In the genomic region with DNA sequence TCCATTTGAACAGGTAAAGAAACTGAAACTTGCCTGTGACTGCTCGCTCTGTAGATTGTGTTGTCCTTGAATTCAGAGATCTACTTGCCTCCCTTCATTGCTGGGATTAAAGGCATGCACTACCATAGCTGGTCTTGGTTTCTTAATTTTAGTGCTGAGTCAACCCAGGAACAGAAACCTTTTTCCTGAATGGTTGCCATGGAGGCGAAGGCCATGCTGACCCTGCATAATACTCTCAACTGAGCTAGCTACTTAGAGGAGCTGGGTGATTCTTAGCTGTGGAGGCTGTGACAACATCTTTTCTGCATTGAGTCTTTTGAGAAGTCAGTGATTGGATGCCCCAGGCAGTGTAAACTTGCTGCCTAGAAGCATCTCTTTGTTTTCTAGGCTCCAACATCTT, we compare ENCODE assay signal across 18 mouse cellular contexts. TPM values are rescaled to one million over a fixed set of nuclear protein-coding genes. Genes with fewer than 3 reads are reported as not detected.
"Had no signal": no experiment of that assay in that cellular context is flagged by ENCODE, and none has a peak within 500 bp of the region (broad histone marks: within the 10 kb centered on the region; RNA-seq: fewer than 3 reads in every experiment).

No protein-coding gene starts in this region.

- H3K9me3 ChIP-seq: limb, embryonic 15.5 days; liver, embryonic 12.5 days; midbrain, embryonic 10.5 days; neural tube, embryonic 15.5 days had no signal

- H3K27ac ChIP-seq: kidney, postnatal 0 days; limb, embryonic 15.5 days; liver, embryonic 12.5 days; midbrain, embryonic 10.5 days; neural tube, embryonic 15.5 days had no signal

- H3K4me1 ChIP-seq: limb, embryonic 15.5 days; midbrain, embryonic 10.5 days; neural tube, embryonic 15.5 days had no signal

- H3K4me2 ChIP-seq: limb, embryonic 15.5 days; liver, embryonic 12.5 days; lung, embryonic 14.5 days; neural tube, embryonic 15.5 days had no signal

- DNase-seq: kidney, postnatal 36 days; layer of hippocampus, adult 9-11 months; layer of hippocampus, postnatal 36 days; lung, embryonic 14.5 days; lung, postnatal 10 days; lung, postnatal 4 days; midbrain, embryonic 14.5 days; right cerebral cortex, adult 18-20 months; right cerebral cortex, postnatal 25 days; thymus, postnatal 14 days had no signal

- H3K9ac ChIP-seq: limb, embryonic 15.5 days; liver, embryonic 12.5 days; lung, embryonic 14.5 days; neural tube, embryonic 15.5 days had no signal

- H3K4me3 ChIP-seq: limb, embryonic 15.5 days; liver, embryonic 12.5 days; midbrain, embryonic 10.5 days; myocyte; neural tube, embryonic 15.5 days had no signal

- ATAC-seq: liver, embryonic 12.5 days had no signal

- H3K27me3 ChIP-seq: limb, embryonic 15.5 days; liver, embryonic 12.5 days; neural tube, embryonic 15.5 days had no signal

RNA-seq across cellular contexts. Expression of gene Ubap1l, which starts 3.9 kb away (rescaled TPM):
- polyA plus RNA-seq: liver, embryonic 12.5 days; liver, embryonic 16.5 days had no signal

RNA-seq across cellular contexts. Expression of gene Kbtbd13, which starts 34.5 kb away (rescaled TPM):
- total RNA-seq: megakaryocyte, adult 5-6 weeks had no signal
